Mouse (Mus musculus) thymus, postnatal 0 days (tissue): ENCODE data around the gene Cdc73. TPM values are rescaled to one million over a fixed set of nuclear protein-coding genes. Genes with fewer than 3 reads are reported as not detected.
"Not testable (repeated sequence)": the region's sequence is repeated elsewhere in the genome, so short reads cannot be mapped to it uniquely, and the experiment has no call there.

Source experiments
- DNase-seq: peaks from one replicate; pipeline ENCODE4 v3.0.0-alpha.2; 2015; ENCODE audit warnings: low spot score
- polyA plus RNA-seq: library from polyadenylated mRNA; unstranded; fragments of >200 nt; fragmentation: Nextera tagmentation; extraction: Ambion mirVana; gene quantifications from 2 replicates; pipeline ENCODE4 v1.2.1, GENCODE M21; 2015

Cdc73 gene
- polyA plus RNA-seq, 1 experiment from 2014 or later, result 26.6 TPM

GRCm38 (mm10) chr1:143675734-143676361 lies 26.8 kb downstream of the Cdc73 start:
- DNase-seq, result no peak

DNA sequence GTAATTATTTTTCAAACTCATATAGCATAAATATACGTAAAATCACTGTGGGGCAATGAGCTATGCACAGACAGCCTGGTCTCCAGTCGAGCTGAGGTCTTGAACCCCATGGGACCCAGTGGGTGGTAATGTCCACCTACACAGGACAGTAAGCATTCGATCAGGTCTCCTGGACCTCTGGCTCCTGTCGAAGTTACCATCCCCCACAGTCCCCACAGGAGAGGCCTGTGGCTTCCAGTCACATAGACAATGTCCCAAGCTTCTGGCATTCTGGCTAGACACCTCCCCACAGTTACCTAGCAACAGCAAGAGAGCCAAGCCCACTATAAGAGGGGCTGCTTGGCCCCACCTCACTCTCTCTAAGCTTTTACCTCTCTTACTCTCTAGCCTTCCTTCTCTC lies 37.9 kb downstream of the Cdc73 start:
- not testable (repeated sequence) for DNase-seq

- DNase-seq, result no peak
Measured at GRCm38 (mm10) chr1:143663197-143663596, 39.5 kb downstream of the Cdc73 start.

GRCm38 (mm10) chr1:143653646-143654045 lies 49.0 kb downstream of the Cdc73 start:
- DNase-seq, result peak; percentile 17

DNA sequence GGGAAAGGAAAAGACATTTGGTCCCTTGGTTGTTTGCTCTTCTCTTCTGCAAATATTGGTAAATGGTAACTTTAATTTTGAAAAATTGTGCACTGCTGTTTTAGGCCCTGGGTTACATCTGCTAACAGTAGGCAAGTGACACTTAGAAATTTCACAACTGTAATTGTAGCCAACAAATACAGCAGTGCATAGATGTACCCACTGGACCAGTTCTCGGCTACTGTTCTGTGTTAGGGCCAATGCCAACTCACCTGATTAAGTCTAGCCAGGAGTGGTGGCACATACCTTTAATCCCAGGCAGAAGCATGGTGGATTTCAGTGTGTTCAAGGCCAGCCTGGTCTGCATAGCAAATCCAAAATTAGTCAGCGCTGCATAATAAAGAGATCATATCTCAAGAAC lies 52.4 kb downstream of the Cdc73 start:
- DNase-seq, result no peak

DNA sequence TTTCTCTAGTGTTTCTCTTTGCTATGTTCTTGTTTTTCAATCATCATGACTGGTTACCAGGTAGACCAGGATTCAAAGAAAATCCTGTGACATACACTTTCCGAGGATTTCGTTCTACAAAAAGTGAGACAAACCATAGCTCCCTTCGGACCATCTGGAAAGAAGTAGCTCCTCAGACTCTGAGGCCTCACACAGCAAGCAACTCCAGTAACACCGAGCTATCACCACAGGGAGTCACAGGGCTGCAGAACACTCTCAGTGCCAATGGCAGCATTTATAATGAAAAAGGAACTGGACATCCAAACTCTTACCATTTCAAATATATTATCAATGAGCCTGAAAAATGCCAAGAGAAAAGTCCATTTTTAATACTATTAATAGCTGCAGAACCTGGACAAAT lies 56.5 kb downstream of the Cdc73 start:
- no peak for DNase-seq

DNA sequence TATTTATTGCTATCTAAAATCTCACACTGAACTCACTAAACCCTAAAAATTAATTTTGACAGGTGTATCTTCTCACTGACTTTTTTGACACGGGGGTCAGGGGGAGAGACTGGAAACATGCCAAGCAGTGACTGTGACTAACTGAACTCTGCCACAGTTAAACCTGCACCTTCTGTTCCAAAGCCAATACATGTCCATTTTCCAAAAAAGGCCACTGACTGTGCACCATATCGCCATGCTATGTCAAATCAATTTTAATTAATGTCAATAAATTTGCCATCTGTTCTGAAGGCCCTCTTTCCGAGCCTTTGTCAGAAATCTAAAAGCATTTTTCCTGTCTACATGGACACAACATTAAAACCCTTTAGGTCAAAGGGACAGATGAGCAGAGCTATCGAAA lies 57.3 kb downstream of the Cdc73 start:
- DNase-seq, result no peak

DNA sequence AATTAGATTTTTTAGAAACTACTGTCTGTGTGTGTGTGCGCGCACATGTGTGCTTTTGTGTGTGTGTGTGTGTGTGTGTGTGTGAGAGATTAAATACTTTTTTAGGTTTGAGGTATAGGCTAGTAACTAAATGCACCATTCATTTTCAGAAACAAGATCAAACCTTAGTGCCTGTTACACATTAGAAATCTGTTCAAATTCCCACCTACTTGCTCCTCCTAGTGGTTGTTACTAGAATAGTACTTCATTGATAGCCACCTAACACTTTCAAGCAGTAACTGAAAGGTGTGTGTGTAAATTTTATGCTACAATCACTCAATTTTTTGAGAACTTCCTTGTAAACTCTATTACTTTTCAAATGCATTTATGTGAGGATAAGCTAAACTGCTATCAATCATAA lies 58.5 kb downstream of the Cdc73 start:
- DNase-seq, result peak; percentile 35

DNA sequence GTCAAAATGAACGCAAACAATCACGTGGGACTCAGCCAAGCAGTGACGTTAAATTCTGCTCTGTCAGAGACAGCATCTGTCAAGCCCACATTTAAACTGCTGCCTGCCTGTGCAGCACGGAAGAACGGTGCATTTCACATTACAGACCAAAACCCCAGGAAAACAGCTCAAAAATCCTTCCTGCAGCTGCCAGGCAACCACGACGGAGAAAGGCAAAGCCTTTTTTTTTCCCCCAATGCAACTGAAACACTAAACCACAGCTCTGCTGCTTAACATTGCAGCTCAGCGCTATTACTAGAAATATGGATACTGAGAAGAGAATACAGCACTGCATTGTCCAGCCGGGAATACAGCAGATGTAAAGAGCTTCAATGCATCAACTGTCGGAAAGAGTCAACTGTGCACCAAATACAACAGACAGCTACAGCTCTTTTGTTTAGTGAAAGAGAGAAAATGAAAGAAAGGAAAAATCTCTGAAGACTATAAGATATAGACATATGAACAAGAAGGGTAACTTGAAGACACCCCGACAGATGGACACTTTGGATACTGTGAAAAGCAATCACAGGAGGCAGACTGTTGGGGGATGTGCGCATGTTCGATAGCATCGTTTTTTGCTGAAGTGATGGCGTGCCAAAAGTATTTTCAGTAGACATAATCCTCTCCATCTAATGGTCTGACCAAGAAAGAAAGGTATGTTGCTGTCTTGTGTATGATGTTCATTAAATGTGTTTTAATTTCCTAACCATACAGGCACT lies 61.9 kb downstream of the Cdc73 start, which contains the start of gene B3galt2:
Gene B3galt2 (plus strand): TSS at position 15 of the 758 bp plus-strand sequence.
- DNase-seq, result peak; percentile 48

DNA sequence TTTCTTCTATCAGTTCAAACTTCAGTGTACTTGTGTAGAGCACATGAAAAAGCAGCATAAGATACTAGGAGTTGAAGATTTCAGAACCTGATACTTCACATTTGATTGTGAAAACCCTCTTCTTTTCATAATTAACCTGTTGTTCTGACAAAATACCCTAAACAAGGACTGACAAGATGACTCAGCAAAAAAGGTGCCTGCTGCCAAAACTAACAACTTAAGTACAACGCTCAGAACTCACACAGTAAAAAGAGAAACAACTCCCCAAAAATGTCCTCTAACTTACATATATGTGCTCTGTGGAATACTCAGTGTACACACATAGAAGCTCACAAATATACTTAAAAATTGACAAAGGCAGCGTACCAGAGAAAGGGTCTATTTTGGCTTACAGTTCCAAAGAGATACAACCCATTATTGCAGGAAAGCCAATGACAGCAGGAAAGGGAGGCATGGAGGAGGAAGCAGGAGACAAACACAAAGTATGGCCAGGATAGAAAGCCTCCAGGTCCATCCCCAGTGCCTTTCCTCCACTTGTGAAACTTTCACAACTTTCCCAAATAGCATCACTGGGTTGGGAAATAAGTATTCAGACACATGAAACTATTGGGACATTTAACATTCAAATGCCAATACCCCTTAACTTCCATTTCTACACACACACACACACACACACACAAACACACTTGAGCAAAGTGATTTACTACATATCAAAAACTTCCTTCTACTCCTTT lies 69.7 kb downstream of the Cdc73 start:
- DNase-seq, result no peak

GRCm38 (mm10) chr1:143632361-143632760 lies 70.3 kb downstream of the Cdc73 start:
- DNase-seq, result no peak

DNA sequence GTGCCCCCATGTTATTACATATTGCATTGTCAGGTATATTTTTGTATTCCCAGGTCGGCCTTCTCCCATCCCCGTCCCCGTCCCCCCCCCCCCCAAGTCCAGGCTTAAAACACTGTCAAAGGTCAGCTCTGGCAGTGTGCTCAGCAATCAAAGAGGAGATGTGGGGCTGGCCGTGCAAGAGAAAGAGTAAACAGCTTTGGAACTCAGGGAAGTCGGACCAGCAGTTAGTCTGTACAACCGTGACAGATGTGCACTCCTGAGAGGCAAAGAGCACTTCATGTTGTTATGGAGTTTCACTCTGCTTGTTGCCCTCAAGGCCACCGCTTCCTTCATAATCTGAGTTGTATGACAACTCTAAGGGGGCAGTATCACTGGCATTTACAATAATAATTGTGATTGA lies 71.4 kb downstream of the Cdc73 start:
- DNase-seq, result no peak

DNA sequence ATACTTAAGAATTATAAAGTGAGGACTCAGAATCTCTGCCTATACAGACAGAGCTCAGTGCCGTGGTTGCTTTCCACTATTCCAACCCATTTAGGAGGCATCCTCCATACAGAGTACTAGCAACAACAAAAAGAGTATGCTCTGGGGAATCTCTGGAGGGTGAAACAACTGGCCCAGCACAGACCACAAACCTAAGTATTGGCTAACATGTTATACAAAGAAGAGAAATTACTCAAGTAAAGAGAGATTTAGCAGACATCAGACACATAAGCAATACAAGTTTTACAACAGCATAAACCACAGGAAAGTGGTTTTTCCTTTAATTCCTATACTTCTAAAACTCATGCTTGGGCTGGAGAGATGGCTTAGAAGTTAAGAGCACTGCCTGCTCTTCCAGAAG lies 80.1 kb downstream of the Cdc73 start:
- DNase-seq, result no peak

- DNase-seq, result no peak
Measured at GRCm38 (mm10) chr1:143621930-143622329, 80.8 kb downstream of the Cdc73 start.

DNA sequence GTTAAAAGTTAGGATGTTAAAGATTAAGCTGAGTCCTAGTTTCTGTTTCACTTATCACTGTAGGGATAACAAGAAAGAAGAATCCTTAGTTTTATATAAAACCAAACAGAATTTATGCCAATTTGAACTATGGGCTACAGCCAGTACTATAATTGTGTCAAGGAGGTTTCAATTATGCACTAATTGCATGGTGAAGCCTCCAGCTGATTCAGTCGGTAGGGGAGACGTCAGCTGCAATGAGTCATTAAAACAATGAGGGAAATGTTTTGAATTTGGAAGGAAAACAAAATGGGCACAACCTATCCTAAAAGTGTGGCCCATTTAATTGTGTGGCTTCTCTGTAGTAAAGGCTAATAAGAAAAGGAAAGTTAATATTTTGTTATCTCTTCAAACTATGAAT lies 82.9 kb downstream of the Cdc73 start:
- DNase-seq, result no peak

GRCm38 (mm10) chr1:143612901-143613300 lies 89.8 kb downstream of the Cdc73 start:
- no peak for DNase-seq

GRCm38 (mm10) chr1:143608911-143609310 lies 93.8 kb downstream of the Cdc73 start:
- no peak for DNase-seq

DNA sequence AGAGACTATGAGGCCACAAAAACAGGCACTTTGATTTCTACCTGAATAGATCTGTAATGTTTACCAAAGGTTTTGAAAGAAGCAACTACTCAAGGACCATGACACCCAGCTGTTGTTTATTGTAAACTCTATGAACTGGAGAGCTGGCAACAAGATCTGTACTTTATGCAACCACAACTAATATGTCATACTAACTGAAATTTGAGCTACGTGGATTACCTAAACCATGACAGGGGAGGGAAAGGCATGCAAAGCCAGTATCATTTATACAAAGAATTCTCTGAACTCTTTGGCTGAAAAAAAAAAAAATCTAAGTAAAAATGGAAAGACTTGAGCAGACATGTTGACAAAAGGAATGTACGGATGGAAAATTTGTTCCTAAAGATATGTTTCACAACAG lies 105.8 kb downstream of the Cdc73 start:
- DNase-seq, result no peak

DNA sequence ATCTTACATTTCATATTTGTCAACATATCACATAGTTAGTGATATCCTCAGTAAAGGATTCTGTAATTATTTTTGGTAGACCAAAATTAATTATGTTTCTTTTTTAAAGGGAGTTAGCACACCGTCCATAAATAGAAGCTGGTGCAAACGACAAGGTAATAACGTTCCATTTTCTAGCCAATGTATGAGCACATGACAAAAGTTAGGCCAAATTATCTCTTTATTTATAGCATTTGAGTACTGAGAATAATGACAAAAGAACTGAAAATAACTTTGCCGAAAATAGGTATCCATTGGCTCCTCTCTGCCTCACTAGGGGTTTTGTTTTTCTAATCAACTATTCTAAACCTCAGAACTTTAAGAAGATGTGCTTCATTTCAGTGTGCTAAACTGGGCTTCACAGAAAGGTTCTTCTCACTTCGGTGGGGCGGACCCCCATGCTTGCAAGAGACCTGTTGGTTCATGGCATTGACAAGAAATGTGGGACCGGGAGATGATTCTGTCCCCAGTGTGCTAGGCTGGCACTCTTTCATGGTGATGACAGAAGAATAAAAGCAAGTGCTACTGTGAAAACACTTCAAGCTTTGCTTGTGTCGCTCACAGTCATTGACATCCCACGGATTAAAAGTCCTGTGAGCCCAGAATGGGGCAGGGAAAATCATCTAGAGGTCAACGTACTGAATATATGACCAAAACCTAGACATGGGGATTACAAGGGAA lies 125.7 kb downstream of the Cdc73 start:
- DNase-seq, result no peak

GRCm38 (mm10) chr1:143558235-143558634 lies 144.5 kb downstream of the Cdc73 start:
- DNase-seq, result no peak

DNA sequence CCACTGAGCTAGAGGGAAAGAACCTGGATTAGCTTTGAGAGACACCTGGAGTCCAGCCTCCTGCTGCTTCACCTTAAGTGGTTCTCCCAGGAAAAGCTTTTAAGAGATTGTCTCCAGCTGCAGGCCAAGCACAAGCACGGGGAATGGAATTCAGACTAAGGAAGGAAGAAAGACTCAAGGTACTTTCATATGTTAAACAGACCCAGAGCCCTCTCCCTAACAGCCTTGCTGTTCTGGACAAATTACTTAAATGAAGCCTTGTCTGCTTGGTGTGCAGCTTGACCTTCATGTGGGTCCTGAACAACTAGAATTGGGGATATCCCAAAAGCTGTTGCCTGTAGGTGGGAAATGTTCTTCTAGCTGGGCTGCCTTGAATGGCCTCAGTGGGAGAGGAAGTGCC lies 147.2 kb downstream of the Cdc73 start:
- DNase-seq, result no peak

DNA sequence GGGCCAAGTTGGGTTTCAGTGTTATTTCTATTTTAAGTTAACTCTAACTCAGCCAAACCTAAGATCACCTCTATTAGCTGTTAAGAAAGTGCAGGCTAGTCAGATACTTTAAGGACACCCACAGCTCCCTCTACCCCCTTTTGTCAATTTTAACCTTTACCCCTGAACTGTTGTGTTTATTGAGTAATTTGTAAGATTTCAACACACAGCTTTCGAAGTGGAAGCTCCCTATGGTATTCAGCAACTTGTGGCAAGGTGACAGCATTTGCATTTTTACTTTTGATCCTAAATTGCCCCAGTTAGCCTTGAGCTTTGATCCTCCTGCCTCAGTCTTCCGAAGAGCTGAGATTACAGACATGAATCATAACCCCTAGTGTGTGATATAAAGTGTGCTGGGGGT lies 148.1 kb downstream of the Cdc73 start:
- DNase-seq, result no peak
